ENCODE assay signal across 13 mouse cellular contexts in genomic region chr13:90823877-90824276, GRCm38 (mm10).
DNase-seq lines count a peak whose midpoint lies in the region; ATAC-seq and TF ChIP-seq lines count a peak whose summit lies in the region.
"Had no signal": no experiment of that assay in that cellular context is flagged by ENCODE, and none has a peak within 500 bp of the region (broad histone marks: within the 10 kb centered on the region; RNA-seq: fewer than 3 reads in every experiment).

No protein-coding gene starts in this region.

- peak; percentile 56 for TF ChIP-seq CTCF in lung, postnatal 0 days (IDR thresholded peaks at IDR 0.05)

- TF ChIP-seq EP300 in lung, postnatal 0 days (IDR thresholded peaks at IDR 0.05), result no peak

- DNase-seq in gastrocnemius, adult 18-20 months (ENCODE audit: low spot score), result peak; percentile 4
- no peak for DNase-seq in gastrocnemius, postnatal 36 days
- no peak for DNase-seq in kidney, postnatal 25 days
- DNase-seq in lung, postnatal 0 days (ENCODE audit: low spot score), result peak; percentile 7
- DNase-seq in lung, postnatal 36 days, result no peak
- DNase-seq in kidney, postnatal 14 days, result peak; percentile 8

- intact Hi-C loops in gastrocnemius, postnatal 36 days (cut with DNase I), result no loop called here

- no peak overlapping the region for H3K9ac ChIP-seq in kidney, embryonic 16.5 days (replicated peaks; ENCODE audit: low read length)
- no peak overlapping the region for H3K9ac ChIP-seq in lung, postnatal 0 days (replicated peaks; ENCODE audit: low read depth)
- H3K9ac ChIP-seq: hindbrain, embryonic 14.5 days; liver, embryonic 15.5 days; midbrain, embryonic 13.5 days had no signal

- H3K4me2 ChIP-seq in kidney, embryonic 16.5 days (replicated peaks; ENCODE audit: low read depth, low read length), result no peak overlapping the region
- no peak overlapping the region for H3K4me2 ChIP-seq in lung, postnatal 0 days (replicated peaks; ENCODE audit: low read depth, low read length)
- H3K4me2 ChIP-seq: hindbrain, embryonic 14.5 days; liver, embryonic 15.5 days; midbrain, embryonic 13.5 days had no signal

- no peaks in the 10 kb centered on the region for H3K27me3 ChIP-seq in kidney, embryonic 16.5 days (ENCODE audit: insufficient read depth, low read length)
- H3K27me3 ChIP-seq in lung, postnatal 0 days (replicated peaks; ENCODE audit: insufficient read depth, low read length), result no peaks in the 10 kb centered on the region
- H3K27me3 ChIP-seq: CH12.LX; liver, embryonic 15.5 days; midbrain, embryonic 13.5 days had no signal

- no peaks in the 10 kb centered on the region for H3K9me3 ChIP-seq in kidney, embryonic 16.5 days (ENCODE audit: low read length)
- no peaks in the 10 kb centered on the region for H3K9me3 ChIP-seq in lung, postnatal 0 days (ENCODE audit: low read length)
- H3K9me3 ChIP-seq: forebrain, embryonic 10.5 days; liver, embryonic 15.5 days; midbrain, embryonic 13.5 days had no signal

- H3K36me3 ChIP-seq in kidney, embryonic 16.5 days (ENCODE audit: insufficient read depth, low read length), result no peaks in the 10 kb centered on the region
- H3K36me3 ChIP-seq in lung, postnatal 0 days (ENCODE audit: insufficient read depth, low read length), result no peaks in the 10 kb centered on the region
- H3K36me3 ChIP-seq: forebrain, embryonic 10.5 days; liver, embryonic 15.5 days; midbrain, embryonic 13.5 days had no signal

- peak overlapping the region; percentile 23; the same call in 1 of the 2 replicates for H3K27ac ChIP-seq in kidney, embryonic 16.5 days (ENCODE audit: low read length)
- H3K27ac ChIP-seq in lung, postnatal 0 days (ENCODE audit: low read length), result no peak overlapping the region
- H3K27ac ChIP-seq: forebrain, embryonic 10.5 days; hindbrain, embryonic 14.5 days; liver, embryonic 15.5 days; midbrain, embryonic 13.5 days had no signal

- no peak overlapping the region for H3K4me3 ChIP-seq in kidney, embryonic 16.5 days (ENCODE audit: low read length)
- no peak overlapping the region for H3K4me3 ChIP-seq in lung, postnatal 0 days (ENCODE audit: low read depth, low read length)
- H3K4me3 ChIP-seq: forebrain, embryonic 10.5 days; liver, embryonic 15.5 days; midbrain, embryonic 13.5 days had no signal

- ATAC-seq in kidney, embryonic 16.5 days (ENCODE audit: low FRiP score, low TSS enrichment), result peak; percentile 77
- ATAC-seq in lung, postnatal 0 days, result no peak
- no peak for ATAC-seq in CD4-positive, CD25-positive, alpha-beta regulatory T cell, adult 4 months
- ATAC-seq: midbrain, embryonic 13.5 days had no signal

- WGBS in kidney, embryonic 16.5 days, result 41% methylated on average over 5 of the region's 5 CpGs
- WGBS in lung, postnatal 0 days, result 66% methylated on average over 5 of the region's 5 CpGs

- 0 out of 2 replicates have a peak, but pooled peaks cover 12% of the 10 kb centered on the region for H3K4me1 ChIP-seq in kidney, embryonic 16.5 days (ENCODE audit: insufficient read depth, low read length)
- H3K4me1 ChIP-seq in lung, postnatal 0 days (ENCODE audit: insufficient read depth, low read depth, low read length), result no peaks in the 10 kb centered on the region
- H3K4me1 ChIP-seq: liver, embryonic 15.5 days had no signal

Comparison
In these comparisons a context has a peak if more than half of its experiments do, and no peak if none do; other contexts are left out.
1. DNase-seq: peak in gastrocnemius, adult 18-20 months (single experiment), lung, postnatal 0 days (single experiment) and kidney, postnatal 14 days (single experiment); none in gastrocnemius, postnatal 36 days (0 of 2), kidney, postnatal 25 days (0 of 2) and lung, postnatal 36 days (single experiment).